Comparison of ENCODE assay signal across 24 mouse cellular contexts in genomic region chr7:72567378-72567777, GRCm38 (mm10).
"Had no signal": no experiment of that assay in that cellular context is flagged by ENCODE, and none has a peak within 500 bp of the region (broad histone marks: within the 10 kb centered on the region; RNA-seq: fewer than 3 reads in every experiment).

No protein-coding gene starts in this region.

- H3K4me3 ChIP-seq: gastrocnemius, adult 2 months; heart, embryonic 10.5 days; heart, embryonic 12.5 days; hindbrain, embryonic 10.5 days; hindbrain, embryonic 12.5 days; intestine, embryonic 15.5 days; layer of hippocampus, adult 2 months; left cerebral cortex, adult 2 months; limb, embryonic 10.5 days; limb, embryonic 12.5 days had no signal

- H3K27ac ChIP-seq: gastrocnemius, adult 2 months; heart, embryonic 10.5 days; hindbrain, embryonic 10.5 days; hindbrain, embryonic 12.5 days; hindbrain, embryonic 14.5 days; intestine, embryonic 15.5 days; layer of hippocampus, adult 2 months; left cerebral cortex, adult 2 months; limb, embryonic 10.5 days; limb, embryonic 12.5 days had no signal

- H3K4me2 ChIP-seq: heart, embryonic 12.5 days; hindbrain, embryonic 12.5 days; hindbrain, embryonic 14.5 days; intestine, embryonic 15.5 days; limb, embryonic 12.5 days; liver, embryonic 11.5 days had no signal

- H3K36me3 ChIP-seq: heart, embryonic 10.5 days; heart, embryonic 12.5 days; hindbrain, embryonic 10.5 days; hindbrain, embryonic 12.5 days; intestine, embryonic 15.5 days; limb, embryonic 10.5 days; limb, embryonic 12.5 days had no signal

- DNase-seq: gastrocnemius, adult 2 months; gastrocnemius, postnatal 10 days; gastrocnemius, postnatal 25 days; heart, adult 18-20 months; heart, postnatal 10 days; heart, postnatal 4 days; kidney, adult 18-20 months; kidney, adult 8-10 months; kidney, postnatal 25 days; liver had no signal

- H3K4me1 ChIP-seq: heart, embryonic 10.5 days; heart, embryonic 12.5 days; hindbrain, embryonic 10.5 days; hindbrain, embryonic 12.5 days; intestine, embryonic 15.5 days; limb, embryonic 10.5 days; limb, embryonic 12.5 days had no signal

- H3K9me3 ChIP-seq: heart, embryonic 10.5 days; heart, embryonic 12.5 days; hindbrain, embryonic 10.5 days; hindbrain, embryonic 12.5 days; intestine, embryonic 15.5 days; limb, embryonic 10.5 days; limb, embryonic 12.5 days had no signal

- ATAC-seq: hindbrain, embryonic 16.5 days; inflammation-experienced regulatory T-cells, adult 6 months; intestine, embryonic 15.5 days; intestine, postnatal 0 days had no signal

- H3K27me3 ChIP-seq: heart, embryonic 12.5 days; hindbrain, embryonic 12.5 days; intestine, embryonic 15.5 days; limb, embryonic 12.5 days had no signal

- H3K9ac ChIP-seq: heart, embryonic 12.5 days; hindbrain, embryonic 12.5 days; hindbrain, embryonic 14.5 days; intestine, embryonic 15.5 days; limb, embryonic 12.5 days had no signal
